Mouse (Mus musculus) heart, postnatal 36 days (tissue): Measurements from ENCODE around the gene Itgal. TPM values are rescaled to one million over a fixed set of nuclear protein-coding genes. Genes with fewer than 3 reads are reported as not detected.
"Not testable (repeated sequence)": the region's sequence is repeated elsewhere in the genome, so short reads cannot be mapped to it uniquely, and the experiment has no call there.

Experiments used
- DNase-seq, 2 experiments: peaks; one replicate each; pipeline ENCODE4 v3.0.0; 2021 to 2022
- intact Hi-C: fragments of 180-260 bp; cut with DNase I; formaldehyde crosslinking; loops from one replicate; pipeline ENCODE4 v1.15.1; 2025
- total RNA-seq, 2 experiments: library from RNA; stranded (reverse); gene quantifications; 2 replicates each; pipeline ENCODE4 v1.2.3; 2021

Itgal gene
- total RNA-seq, 2 experiments from 2014 or later: 1.2 to 1.5 TPM

DNA sequence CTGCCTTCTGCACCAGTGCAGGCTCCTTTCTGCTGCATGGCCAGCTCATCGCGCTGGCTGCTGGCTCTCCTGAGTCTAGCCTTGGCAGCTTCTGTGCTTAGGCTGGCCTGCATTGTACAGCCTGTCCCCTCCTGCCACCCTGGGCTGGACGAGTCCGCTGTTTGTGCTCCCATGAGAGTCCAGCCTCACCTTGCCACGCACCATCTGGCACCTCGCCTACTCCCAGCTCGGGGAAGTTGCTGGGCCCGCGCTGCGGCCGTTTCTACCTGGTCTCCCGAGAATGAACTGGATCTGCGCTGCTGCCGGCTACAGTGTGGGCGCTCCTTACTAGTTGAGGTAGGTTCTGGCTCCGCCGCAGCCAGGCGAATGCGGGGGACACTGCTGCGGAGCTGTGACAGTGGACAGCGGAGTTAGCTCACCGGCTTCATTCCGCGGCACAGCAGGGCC is 67.4 kb downstream of the Itgal start:
- intact Hi-C loops: loop anchor here (2.0 kb wide), 1 partner anchor 43 kb away; the partner anchor contains the start of gene Zfp764
- no peak for DNase-seq

DNA sequence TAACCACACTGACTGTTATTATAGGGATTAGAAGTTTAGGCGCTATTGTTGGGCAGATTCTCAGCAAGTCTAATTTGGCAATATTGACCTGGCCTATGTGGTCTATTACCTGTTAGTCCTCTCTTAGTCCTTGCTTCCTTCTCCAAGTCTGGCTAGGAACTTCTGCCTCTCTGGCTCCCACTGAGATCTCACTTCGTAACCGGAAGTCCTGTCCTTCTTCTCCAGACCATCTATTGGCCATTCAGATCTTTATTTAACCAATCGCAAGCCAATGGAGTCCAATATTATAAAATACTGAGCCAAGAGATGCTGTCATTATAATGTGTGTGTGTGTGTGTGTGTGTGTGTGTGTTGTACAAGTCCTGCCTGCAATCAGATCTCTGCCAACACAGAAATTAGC is 68.1 kb downstream of the Itgal start:
- intact Hi-C loops: no loop called here
- no peak for DNase-seq

DNA sequence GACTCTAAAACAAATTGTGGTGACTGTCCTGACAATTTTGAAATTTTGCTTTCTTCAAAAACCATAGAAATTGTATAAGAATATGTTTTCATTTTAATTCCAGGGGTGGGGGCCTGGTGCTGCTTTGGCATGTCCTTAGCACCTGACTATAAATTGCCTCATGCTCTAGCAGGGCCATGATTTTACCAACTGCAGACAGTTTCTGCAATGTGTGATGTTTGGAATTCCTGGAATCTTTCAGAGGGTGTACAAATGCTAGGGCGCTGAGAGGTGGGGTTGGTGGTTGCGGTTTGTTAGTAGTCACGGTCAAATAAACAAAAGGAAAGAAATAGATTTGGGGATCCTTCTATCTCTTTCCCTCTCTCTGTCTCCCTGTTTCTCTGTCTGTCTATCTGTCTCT is 70.2 kb downstream of the Itgal start:
- no peak for DNase-seq
- intact Hi-C loops: no loop called here

DNA sequence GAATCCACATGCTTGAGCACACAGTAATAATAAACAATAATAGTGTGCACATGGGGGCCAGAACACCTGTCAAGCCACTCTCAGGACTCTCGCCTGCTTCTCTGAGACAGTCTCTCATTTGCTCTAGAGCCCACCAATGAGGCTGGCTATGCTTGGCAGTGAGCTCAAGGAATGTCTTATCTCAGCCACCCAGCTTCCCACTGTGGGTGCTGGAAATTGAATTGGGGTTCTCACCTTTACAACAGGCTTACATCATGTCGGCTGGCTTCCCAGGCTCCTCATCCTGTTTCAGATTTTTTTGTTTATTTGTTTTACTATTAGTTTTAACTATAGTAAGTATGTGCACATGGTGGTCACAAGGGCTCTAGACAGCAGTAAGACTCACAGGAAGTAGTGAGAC is 75.2 kb downstream of the Itgal start:
- DNase-seq: no peak
- intact Hi-C loops: no loop called here

DNA sequence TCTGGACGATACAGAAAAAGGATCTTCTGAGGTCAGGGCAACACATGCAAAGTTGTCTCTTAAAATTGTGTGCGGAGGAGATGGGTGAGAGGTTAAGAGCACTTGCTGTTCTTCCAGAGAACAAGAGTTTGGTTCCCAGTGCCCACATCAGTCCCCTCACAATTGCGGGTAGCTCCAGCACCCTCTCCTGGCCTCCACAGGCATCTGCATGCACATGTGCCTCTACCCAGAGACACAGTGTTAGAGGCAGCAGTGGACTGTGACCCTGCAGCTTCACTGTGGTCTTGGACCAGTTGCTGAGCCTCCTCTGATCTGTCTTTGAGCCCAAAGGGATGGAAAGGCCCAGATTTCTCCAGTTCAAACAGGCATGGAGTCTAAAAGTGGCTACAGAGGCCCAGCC is 75.8 kb downstream of the Itgal start:
- DNase-seq, intact Hi-C loops: not testable (repeated sequence)

DNA sequence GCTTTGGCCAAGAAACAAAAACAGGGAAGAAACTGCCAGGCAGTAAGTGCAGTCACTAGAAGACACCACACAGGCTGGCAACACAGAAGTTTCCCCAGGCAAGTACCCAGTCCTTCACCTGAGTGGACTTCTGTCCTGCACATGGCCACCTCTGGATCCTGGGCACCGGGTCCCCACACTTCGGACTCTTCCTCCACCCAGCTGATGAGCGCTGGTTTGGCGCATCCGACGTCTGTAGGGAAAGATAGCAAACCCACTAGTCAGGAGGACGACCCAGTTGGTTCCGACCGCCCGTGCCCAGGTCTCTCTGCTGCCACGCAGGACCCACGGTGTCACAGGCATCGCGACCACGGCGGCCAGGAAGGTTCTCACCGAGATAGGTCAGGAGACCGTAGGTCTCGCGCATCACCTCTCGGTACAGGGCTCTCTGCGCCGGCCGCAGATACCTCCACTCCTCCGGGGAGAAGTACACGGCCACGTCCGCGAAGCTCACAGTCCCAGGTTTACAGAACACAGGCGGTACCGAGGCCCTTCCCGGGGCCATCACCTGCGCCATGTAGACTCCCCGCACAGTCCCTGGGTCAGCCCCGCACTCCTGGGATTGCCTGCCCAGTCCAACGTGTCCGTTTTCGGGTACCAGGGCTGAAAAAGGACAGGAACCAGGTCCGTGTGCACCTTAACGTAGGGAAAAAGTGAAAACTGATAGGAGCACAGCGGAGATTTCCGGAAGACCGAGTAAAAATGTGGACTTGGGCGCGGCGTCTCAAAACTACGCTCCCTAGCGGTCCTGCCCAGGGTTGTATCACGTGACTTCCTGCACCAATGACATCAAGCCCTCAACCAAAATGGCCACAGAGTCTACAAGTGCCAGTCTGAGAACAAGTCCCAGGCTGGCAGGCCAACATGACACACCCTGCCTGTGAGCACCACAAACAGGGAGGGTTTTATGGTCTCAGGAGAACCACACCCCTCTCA is 79.5 kb downstream of the Itgal start, which contains the start of gene Zfp747:
TSS of gene Zfp747 (minus strand) at position 780 of the 975 bp plus-strand sequence.
- intact Hi-C loops: loop anchor here (1.0 kb wide), 1 partner anchor 12 kb away; the partner anchor contains the start of gene 9130019O22Rik
- peak; percentile 93 to 95 for DNase-seq

- DNase-seq: no peak
- intact Hi-C loops: no loop called here
Measured at GRCm38 (mm10) chr7:127378310-127378921, 82.4 kb downstream of the Itgal start.

Other genes starting within 250 kb of the Itgal start
- not detected for gene Zg16, start 208.9 kb upstream of the Itgal start, total RNA-seq
- gene AI467606, start 204.9 kb upstream of the Itgal start, total RNA-seq: 1 to 10 TPM; 1.6 to 1.9 TPM
- gene Qprt, start 174.0 kb upstream of the Itgal start, total RNA-seq: not detected
- under 1 TPM; 0.76 to 0.92 TPM for gene Spn, start 158.4 kb upstream of the Itgal start, total RNA-seq
- gene Cd2bp2, start 100.2 kb upstream of the Itgal start, total RNA-seq: 10 to 100 TPM; 36.9 to 38.0 TPM
- gene Tbc1d10b, start 87.8 kb upstream of the Itgal start, total RNA-seq: 10 to 100 TPM; 24.6 to 26.4 TPM
- gene Mylpf, start 87.4 kb upstream of the Itgal start, total RNA-seq: 1 to 10 TPM; 2.4 to 2.5 TPM
- gene Zfp553, start 63.2 kb upstream of the Itgal start, total RNA-seq: 1 to 10 TPM; 6.0 to 6.6 TPM
- 1 to 10 TPM; 2.8 TPM for gene Sept1, start 63.1 kb upstream of the Itgal start, total RNA-seq
- gene Zfp771, start 52.0 kb upstream of the Itgal start, total RNA-seq: 10 to 100 TPM; 19.1 TPM
- gene Dctpp1, start 35.6 kb upstream of the Itgal start, total RNA-seq: 10 to 100 TPM; 40.7 to 45.0 TPM
- gene Sephs2, start 22.2 kb upstream of the Itgal start, total RNA-seq: 10 to 100 TPM; 26.7 to 31.4 TPM
- 10 to 100 TPM; 34.8 to 35.5 TPM for gene Zfp768, start 49.3 kb downstream of the Itgal start, total RNA-seq
- gene Zfp747, start 79.8 kb downstream of the Itgal start, total RNA-seq: 1 to 10 TPM; 5.0 to 5.6 TPM
- 1 to 10 TPM; 2.2 to 3.2 TPM for gene 9130019O22Rik, start 90.9 kb downstream of the Itgal start, total RNA-seq
- 1 to 10 TPM; 4.5 to 4.9 TPM for gene E430018J23Rik, start 97.4 kb downstream of the Itgal start, total RNA-seq
- 1 to 10 TPM; 2.9 to 4.2 TPM for gene Zfp764, start 110.6 kb downstream of the Itgal start, total RNA-seq
- gene Zfp688, start 125.8 kb downstream of the Itgal start, total RNA-seq: 1 to 10 TPM; 2.5 to 3.9 TPM
- gene Zfp689, start 152.9 kb downstream of the Itgal start, total RNA-seq: 1 to 10 TPM; 1.4 to 1.7 TPM
- gene Prr14, start 163.4 kb downstream of the Itgal start, total RNA-seq: 10 to 100 TPM; 25.8 to 28.1 TPM
- gene Fbrs, start 182.9 kb downstream of the Itgal start, total RNA-seq: 10 to 100 TPM; 32.2 to 35.0 TPM
- 10 to 100 TPM; 52.1 to 58.8 TPM for gene Srcap, start 215.7 kb downstream of the Itgal start, total RNA-seq
- 10 to 100 TPM; 10.3 to 10.5 TPM for gene Gm42715, start 223.3 kb downstream of the Itgal start, total RNA-seq